Mouse (Mus musculus) adrenal gland, adult 8-10 months (tissue): ENCODE measurements around the gene Ces1a. TPM values are rescaled to one million over a fixed set of nuclear protein-coding genes. Genes with fewer than 3 reads are reported as not detected.

ENCODE experiments used
- DNase-seq: peaks from one replicate; pipeline ENCODE4 v3.0.0; 2022
- total RNA-seq, 4 experiments: library from RNA; stranded (reverse); gene quantifications; 2 replicates each; pipeline ENCODE4 v1.2.4; 2022

The Ces1a gene
- total RNA-seq, 4 experiments from 2014 or later: not detected

DNA sequence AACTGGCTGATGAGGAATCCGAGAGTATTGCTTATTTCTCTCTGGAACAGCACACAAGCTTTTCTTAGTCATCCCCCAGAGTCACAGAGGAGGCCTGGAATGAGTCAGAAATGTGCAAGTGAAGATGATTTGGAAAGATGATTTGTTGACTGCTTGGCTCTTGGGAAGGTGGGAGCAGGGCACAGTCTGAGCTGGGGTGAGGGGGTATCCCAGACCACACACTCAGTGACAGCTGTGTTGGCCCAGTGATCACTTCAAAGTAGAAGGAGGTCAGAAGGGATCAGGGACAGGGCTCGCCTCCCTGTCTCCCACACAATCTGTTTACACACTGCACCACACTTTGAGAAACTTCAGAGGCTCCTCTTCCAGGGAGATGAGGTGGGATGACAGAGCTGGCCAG lies 63.6 kb downstream of the Ces1a start:
- no peak for DNase-seq

- DNase-seq: no peak
Observed at GRCm38 (mm10) chr8:92982491-92982890, 65.5 kb downstream of the Ces1a start.

DNA sequence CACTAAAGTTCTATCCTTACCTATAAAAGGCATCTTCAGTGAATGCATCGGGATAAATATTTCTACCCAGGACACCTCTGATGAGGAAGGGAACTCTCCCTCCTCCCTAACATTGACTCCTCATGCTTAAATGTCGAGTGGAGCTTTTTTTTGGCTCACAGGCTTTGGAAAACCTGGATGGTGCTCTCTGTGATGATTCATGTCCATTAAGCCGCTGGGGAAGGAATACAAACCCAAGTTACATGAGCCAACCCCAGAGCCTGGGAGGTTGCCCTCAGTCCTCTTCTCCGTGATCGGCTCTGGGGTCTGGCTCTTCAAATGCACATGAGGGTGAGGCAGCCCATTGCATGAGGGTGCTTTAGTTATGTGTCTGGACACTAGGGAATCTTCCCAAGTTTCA lies 71.3 kb downstream of the Ces1a start:
- DNase-seq: no peak

DNA sequence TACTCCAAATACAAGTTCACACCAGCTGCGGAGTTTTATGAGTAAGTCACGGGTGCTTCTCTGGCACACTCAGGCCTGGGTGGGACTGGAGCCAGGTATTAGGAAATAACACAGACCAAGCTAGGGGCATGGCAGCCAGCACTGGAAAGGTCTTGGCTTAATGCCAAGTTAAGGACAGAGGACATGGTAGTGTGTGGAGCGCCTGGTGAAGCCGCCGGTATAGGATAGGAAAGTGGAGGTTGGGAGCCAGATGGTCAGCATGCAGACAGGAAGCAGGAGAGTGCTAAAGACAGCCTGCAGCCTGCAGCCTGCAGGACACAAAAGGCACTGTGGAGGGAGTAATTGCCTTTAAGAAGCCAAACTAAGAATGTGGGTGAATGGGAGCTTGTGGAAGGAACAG lies 75.0 kb downstream of the Ces1a start:
- peak; percentile 74 for DNase-seq

Other genes with a start within 250 kb of the Ces1a start
- gene Mmp2, start 220.9 kb downstream of the Ces1a start, total RNA-seq: 10 to 100 TPM; 17.9 to 57.2 (median 28.4) TPM
- gene Lpcat2, start 192.9 kb downstream of the Ces1a start, total RNA-seq: 10 to 100 TPM in 2 of 4 experiments, 1 to 10 TPM in 2; 2.8 to 21.3 (median 11.3) TPM
- gene Capns2, start 146.8 kb downstream of the Ces1a start, total RNA-seq: 1 to 10 TPM in 2 of 4 experiments, under 1 TPM in 1, not detected in 1; 0.28 to 2.1 (median 1.4) TPM
- gene Slc6a2, start 88.1 kb downstream of the Ces1a start, total RNA-seq: 10 to 100 TPM in 2 of 4 experiments, 1 to 10 TPM in 2; 6.0 to 27.5 (median 12.8) TPM
- gene Ces1b, start 31.8 kb upstream of the Ces1a start, total RNA-seq: not detected
- 1 to 10 TPM in 1 of 4 experiments, under 1 TPM in 2, not detected in 1; 0.24 to 2.0 (median 0.73) TPM for gene Ces1c, start 83.1 kb upstream of the Ces1a start, total RNA-seq
- gene Ces1d, start 149.6 kb upstream of the Ces1a start, total RNA-seq: 100 to 1,000 TPM in 3 of 4 experiments, 10 to 100 TPM in 1; 62.1 to 230 (median 170) TPM
- gene Ces1e, start 181.4 kb upstream of the Ces1a start, total RNA-seq: not detected
- gene Ces1f, start 231.6 kb upstream of the Ces1a start, total RNA-seq: 10 to 100 TPM in 3 of 4 experiments, 1 to 10 TPM in 1; 7.1 to 16.4 (median 13.4) TPM